Mouse (Mus musculus): ENCODE measurements around the gene Brms1.

The Brms1 gene

DNA sequence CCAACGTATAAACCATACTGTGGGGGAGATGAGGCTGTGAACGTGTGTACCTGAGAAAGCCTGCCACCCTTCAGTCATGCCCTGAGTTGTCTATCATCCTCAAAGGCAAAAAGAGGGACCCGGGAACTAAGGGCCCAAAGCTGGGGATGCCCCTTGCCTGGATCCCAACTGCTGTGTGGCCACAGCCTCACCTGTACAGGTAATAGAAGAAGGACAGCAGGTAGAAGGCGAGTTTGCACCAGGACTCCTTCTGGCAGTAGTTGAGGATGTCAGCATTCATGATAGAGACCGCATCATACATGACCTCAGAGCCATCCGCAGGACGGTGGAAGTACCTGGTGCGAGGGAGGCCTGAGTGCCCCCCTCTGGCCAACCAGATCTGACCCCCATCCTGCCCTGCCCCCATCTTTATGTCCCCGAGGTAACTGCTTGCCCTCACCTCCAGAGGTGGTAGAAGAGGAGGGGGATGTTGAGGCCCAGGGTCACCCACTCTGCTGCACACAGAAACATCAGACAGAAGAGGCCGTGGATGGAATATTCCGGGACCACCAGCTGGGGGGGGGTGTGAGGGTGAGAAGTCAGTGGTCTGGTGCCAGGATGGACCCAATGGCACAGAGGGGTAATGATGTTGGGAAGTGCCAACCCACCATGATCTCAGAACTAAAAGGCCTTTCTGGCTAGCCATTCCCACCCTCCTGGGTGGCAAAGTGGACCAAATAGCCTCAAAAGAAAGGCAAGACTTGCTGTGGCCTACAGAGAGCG, 52.5 kb downstream of the Brms1 start:
- no peak for DNase-seq

DNA sequence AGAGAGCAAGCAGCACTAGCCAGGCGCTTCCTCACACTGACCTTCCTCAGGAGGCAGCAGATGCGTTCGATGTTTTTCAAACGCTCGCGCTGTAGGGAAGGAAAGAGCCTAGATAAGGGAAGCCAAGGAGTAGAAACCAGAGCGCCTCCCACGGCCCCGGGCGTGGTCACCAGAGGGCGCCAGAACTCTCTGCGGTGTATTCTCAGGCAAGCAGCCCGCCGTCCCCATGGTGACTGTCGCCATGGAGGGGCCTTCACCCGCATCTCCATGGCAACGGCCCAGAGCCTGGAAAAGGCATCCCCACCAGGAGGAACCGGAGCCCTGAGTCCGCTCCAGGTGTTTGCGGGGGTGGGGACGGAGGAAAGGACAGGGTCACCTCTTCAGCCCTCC, 53.1 kb downstream of the Brms1 start:
- DNase-seq = peak; percentile 99

DNA sequence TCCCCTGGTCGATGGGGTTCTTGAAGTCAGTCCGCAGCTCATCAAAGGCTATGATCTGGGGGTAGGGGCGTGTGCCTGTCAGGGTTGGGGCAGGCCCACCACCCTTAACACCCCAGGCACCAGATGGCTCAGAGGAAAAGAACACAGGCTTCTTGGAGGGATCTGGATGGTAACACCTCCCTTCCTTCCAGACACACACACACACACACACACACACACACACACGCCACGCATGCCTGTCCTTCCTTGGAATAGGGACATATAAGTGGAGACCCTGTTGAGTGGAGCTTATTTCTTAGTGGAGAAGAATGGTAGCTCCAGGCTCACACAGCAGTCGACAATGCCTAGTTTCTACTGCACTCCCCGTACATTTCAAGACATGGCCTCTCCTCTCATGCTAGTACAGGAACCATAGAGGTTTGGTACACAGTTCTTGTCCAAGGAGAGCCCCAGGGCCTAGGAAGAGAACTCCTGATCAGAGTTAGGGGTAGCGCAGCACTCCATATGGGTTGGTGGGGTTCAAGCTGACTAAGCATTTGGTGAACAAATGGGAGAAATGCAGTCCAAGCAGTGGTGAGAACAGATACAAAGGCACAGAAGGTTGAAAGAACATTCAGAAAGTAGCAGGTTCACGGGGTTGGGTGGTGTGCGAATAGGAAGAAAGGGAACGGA, 53.7 kb downstream of the Brms1 start:
- no peak for DNase-seq

GRCm38 (mm10) chr19:5095887-5096474, 54.8 kb downstream of the Brms1 start:
- no peak for DNase-seq

DNA sequence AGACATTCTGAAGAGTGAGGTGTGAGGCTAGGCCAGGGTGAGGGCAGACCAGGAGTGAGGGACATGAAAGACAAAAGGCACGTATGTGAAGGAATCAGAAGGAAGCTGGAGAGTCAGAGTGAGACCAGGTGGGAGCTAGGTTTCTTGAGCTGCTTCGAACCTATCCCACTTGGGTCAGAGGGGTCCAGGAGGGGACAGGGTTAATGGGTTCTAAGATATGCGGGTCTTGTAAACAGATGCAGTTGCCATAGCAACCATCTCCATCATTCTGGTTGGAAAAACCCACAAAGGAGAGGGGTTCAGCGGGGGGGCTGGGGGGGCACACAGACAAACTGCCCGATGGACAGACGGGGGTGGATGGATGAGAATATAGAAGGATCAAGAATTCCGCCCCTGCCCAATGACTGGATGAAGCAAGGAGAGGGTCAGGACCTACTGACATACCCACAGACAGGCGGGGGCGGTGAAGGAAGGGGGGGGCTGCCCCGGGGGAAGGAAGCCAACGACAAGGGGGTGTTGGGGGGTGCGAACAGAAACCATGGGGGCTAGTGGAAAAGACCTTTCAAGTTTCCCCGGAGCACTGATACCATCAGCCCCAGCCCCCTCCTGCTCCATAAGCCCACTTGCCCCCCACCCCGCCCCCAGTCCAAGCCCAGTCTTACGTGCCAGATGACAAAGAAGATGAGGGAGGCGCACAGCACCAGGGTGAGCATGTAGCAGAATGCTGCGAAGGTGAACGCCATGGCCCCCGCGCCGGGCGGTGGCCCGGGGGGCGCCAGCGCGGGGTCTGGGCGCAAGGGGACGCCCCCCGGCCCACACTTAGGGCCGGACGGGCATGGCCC, 56.6 kb downstream of the Brms1 start:
- DNase-seq = no peak

DNA sequence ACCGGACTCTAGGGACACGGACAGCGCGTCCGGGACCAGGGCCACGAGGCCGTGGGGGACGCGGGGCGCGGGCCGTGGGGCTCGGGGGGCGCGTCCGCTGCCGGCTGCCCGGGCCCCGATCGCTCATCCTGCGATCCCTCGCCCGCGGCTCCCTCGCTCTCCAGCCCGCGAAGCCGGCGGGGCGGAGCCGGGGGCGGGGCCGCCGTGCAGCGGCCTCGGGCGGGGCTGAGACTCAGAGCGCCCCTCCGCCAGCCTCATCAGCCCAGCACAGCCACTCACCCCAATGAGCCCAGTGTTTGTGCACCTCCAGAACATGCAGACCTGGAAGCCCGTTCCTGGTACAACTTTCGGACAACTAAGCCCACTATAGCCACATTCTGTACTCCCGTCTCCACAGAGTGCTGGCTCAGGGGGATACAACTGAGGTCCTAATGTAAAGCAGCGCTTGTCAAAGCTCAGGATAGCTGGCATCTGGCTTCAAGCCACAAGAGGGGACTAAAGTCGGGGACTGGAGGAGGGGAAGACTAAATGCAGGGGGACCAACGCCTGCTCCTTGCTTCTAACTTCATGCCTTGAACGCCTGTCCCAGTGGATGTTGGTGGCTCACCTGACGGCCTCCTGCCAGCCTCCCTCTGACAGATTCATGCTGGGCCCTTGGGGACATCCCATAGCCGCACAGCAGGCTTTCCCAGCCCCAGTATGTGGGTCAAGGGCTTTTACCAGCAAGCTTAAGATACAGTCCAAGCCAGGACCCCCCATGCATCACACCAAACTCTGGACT, 57.4 kb downstream of the Brms1 start, which contains the start of gene Cnih2:
Cnih2 (minus strand) TSS at position 159 of the 781 bp plus-strand sequence.
- peak; percentile 75 for DNase-seq

All from right cerebral cortex, postnatal 14 days (tissue).